ENCODE assay signal across 8 mouse cellular contexts in the genomic region with DNA sequence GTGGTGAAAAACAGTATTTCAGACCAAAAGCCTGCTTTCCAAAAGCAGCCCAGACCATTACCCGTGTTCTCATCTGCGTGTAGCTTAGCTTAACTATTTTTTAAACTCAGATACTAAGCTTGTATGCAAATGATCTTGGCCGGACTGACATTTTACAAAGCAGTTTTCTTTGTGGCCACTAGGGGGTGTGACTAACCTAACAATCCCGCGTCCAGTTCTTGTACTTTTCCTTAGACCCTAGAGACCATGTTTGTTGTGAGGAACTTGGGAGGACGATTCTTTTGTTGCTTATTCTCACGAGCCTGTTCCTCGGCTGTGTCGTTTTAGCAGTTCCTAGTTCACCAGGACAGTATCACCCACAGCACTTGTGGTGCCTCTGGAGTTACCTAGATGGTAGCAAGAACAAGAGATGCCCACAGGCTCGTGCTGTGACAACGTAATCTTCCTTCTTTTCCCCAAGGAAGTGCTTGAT.
DNase-seq lines count a peak whose midpoint lies in the region; ATAC-seq and TF ChIP-seq lines count a peak whose summit lies in the region.

No protein-coding gene starts in this region.

- H3K27ac ChIP-seq in thymus, adult 2 months (ENCODE audit: control insufficient read depth, insufficient read depth, low read length): no peak overlapping the region
- H3K27ac ChIP-seq in intestine, embryonic 15.5 days: no peak overlapping the region
- no peak overlapping the region for H3K27ac ChIP-seq in midbrain, embryonic 11.5 days (ENCODE audit: low read depth, low read length)
- H3K27ac ChIP-seq in spleen, adult 2 months (ENCODE audit: insufficient read depth, low read length): no peak overlapping the region

- DNase-seq in thymus, adult 2 months: peak; percentile 51
- DNase-seq in thymus, adult 18-20 months: no peak
- peak; percentile 40 to 63 for DNase-seq in cerebellum, postnatal 36 days
- DNase-seq in heart, adult 18-20 months: peak; percentile 72 to 80
- DNase-seq in left cerebral cortex, postnatal 36 days (ENCODE audit: low spot score in 2 of 2): peak; percentile 37 to 64
- DNase-seq in midbrain, embryonic 11.5 days (ENCODE audit: low spot score, missing footprints): peak; percentile 95
- DNase-seq in spleen, adult 2 months (ENCODE audit: low read depth in 1 of 2, low spot score in 2 of 2): peak in 1 of 2 experiments; percentile 35

- H3K9me3 ChIP-seq in intestine, embryonic 15.5 days: no peaks in the 10 kb centered on the region
- no peaks in the 10 kb centered on the region for H3K9me3 ChIP-seq in midbrain, embryonic 11.5 days (ENCODE audit: control insufficient read depth, low read length)

- peaks cover 14% of the 10 kb centered on the region for H3K36me3 ChIP-seq in thymus, adult 2 months (ENCODE audit: control insufficient read depth, insufficient read depth, low read length)
- H3K36me3 ChIP-seq in intestine, embryonic 15.5 days: 0 out of 2 replicates have a peak, but pooled peaks cover 7% of the 10 kb centered on the region
- no peaks in the 10 kb centered on the region for H3K36me3 ChIP-seq in midbrain, embryonic 11.5 days (ENCODE audit: control insufficient read depth, insufficient read depth, low read length)
- peaks cover 32% of the 10 kb centered on the region for H3K36me3 ChIP-seq in spleen, adult 2 months (ENCODE audit: control insufficient read depth, insufficient read depth, low read length)

- intact Hi-C loops in left cerebral cortex, postnatal 36 days (cut with DNase I): loop anchor here (1.0 to 2.0 kb wide), 2 partner anchors 63 to 121 kb away; a partner anchor contains a TSS

- no peak for TF ChIP-seq POLR2A in thymus, adult 2 months (IDR thresholded peaks at IDR 0.05; ENCODE audit: control insufficient read depth, extremely low read depth, insufficient read depth, low read length, poor library complexity)
- TF ChIP-seq POLR2A in spleen, adult 2 months (IDR thresholded peaks at IDR 0.05; ENCODE audit: low read depth, low read length): no peak

- no peak overlapping the region for H3K4me3 ChIP-seq in thymus, adult 2 months (ENCODE audit: control insufficient read depth, insufficient read depth, low read length)
- no peak overlapping the region for H3K4me3 ChIP-seq in intestine, embryonic 15.5 days (replicated peaks)
- no peak overlapping the region for H3K4me3 ChIP-seq in midbrain, embryonic 11.5 days (ENCODE audit: low read depth, low read length)
- no peak overlapping the region for H3K4me3 ChIP-seq in spleen, adult 2 months (ENCODE audit: extremely low read depth, insufficient read depth, insufficient read length)

- H3K9ac ChIP-seq in intestine, embryonic 15.5 days: no peak overlapping the region
- no peak overlapping the region for H3K9ac ChIP-seq in midbrain, embryonic 11.5 days (ENCODE audit: low read length)

- peak overlapping the region; percentile 18; the same call in 1 of the 2 replicates for H3K4me2 ChIP-seq in intestine, embryonic 15.5 days (replicated peaks)
- no peak overlapping the region for H3K4me2 ChIP-seq in midbrain, embryonic 11.5 days

- ATAC-seq in intestine, embryonic 15.5 days: peak; percentile 50
- peak; percentile 44; the same call in 1 of the 2 replicates for ATAC-seq in midbrain, embryonic 11.5 days (ENCODE audit: low FRiP score)

- no peaks in the 10 kb centered on the region for H3K27me3 ChIP-seq in thymus, adult 2 months (ENCODE audit: control insufficient read depth, insufficient read depth, low read length)
- no peaks in the 10 kb centered on the region for H3K27me3 ChIP-seq in intestine, embryonic 15.5 days (replicated peaks)
- no peaks in the 10 kb centered on the region for H3K27me3 ChIP-seq in midbrain, embryonic 11.5 days (ENCODE audit: control insufficient read depth, insufficient read depth, low read length)
- H3K27me3 ChIP-seq in spleen, adult 2 months (ENCODE audit: control insufficient read depth, insufficient read depth, low read length): no peaks in the 10 kb centered on the region

- TF ChIP-seq CTCF in thymus, adult 2 months (IDR thresholded peaks at IDR 0.05; ENCODE audit: borderline replicate concordance, control insufficient read depth, extremely low read depth, insufficient read depth, low read length, poor library complexity): no peak
- peak; percentile 46; the same call in 1 of the 2 replicates for TF ChIP-seq CTCF in spleen, adult 2 months (IDR thresholded peaks at IDR 0.05; ENCODE audit: extremely low read depth, insufficient read depth, insufficient read length, insufficient replicate concordance)

- no peaks in the 10 kb centered on the region for H3K4me1 ChIP-seq in thymus, adult 2 months (replicated peaks; ENCODE audit: control insufficient read depth, insufficient read depth, low read length)
- H3K4me1 ChIP-seq in intestine, embryonic 15.5 days (replicated peaks): no peaks in the 10 kb centered on the region
- no peaks in the 10 kb centered on the region for H3K4me1 ChIP-seq in midbrain, embryonic 11.5 days (ENCODE audit: control insufficient read depth, insufficient read depth, low read length)
- H3K4me1 ChIP-seq in spleen, adult 2 months (ENCODE audit: control insufficient read depth, insufficient read depth, insufficient read length): no peaks in the 10 kb centered on the region

- WGBS in thymus, adult 2 months: 23% methylated on average over 11 of the region's 11 CpGs
- WGBS in intestine, embryonic 15.5 days: 16% methylated on average over 11 of the region's 11 CpGs
- 17% methylated on average over 11 of the region's 11 CpGs for WGBS in midbrain, embryonic 11.5 days
- WGBS in spleen, adult 2 months: 19% methylated on average over 11 of the region's 11 CpGs

Comparison
In these comparisons a context has a peak if more than half of its experiments do, and no peak if none do; other contexts are left out.
1. DNase-seq: peak in thymus, adult 2 months (single experiment), cerebellum, postnatal 36 days (2 of 2), heart, adult 18-20 months (2 of 2), left cerebral cortex, postnatal 36 days (2 of 2) and midbrain, embryonic 11.5 days (single experiment); none in thymus, adult 18-20 months (0 of 2).